Mouse (Mus musculus) midbrain, embryonic 14.5 days (tissue): ENCODE measurements around the gene Rasgrp1. TPM values are rescaled to one million over a fixed set of nuclear protein-coding genes. Genes with fewer than 3 reads are reported as not detected.

Experiments used
- ATAC-seq: fragments of 200-750 bp; cut with Nextera tagmentation; 2 replicates; pipeline ENCODE4 v1.8.0; 2017; ENCODE audit warnings: moderate number of reproducible peaks, moderate library complexity; ENCODE audit not compliant: low FRiP score, low TSS enrichment
- DNase-seq: peaks from one replicate; pipeline ENCODE4 v3.0.0-alpha.2; 2015
- H3K27ac ChIP-seq: fragments of 300-500 bp; sonication (generic); replicated peaks from 2 replicates; pipeline ENCODE4 v1.5.1; 2014; ENCODE audit warnings: mild to moderate bottlenecking, low read depth, low read length, moderate library complexity
- H3K27me3 ChIP-seq: fragments of 300-500 bp; sonication (generic); 2 replicates; pipeline ENCODE4 v1.6.1; 2014; ENCODE audit warnings: low read length, control low read depth, mixed read lengths; ENCODE audit not compliant: control insufficient read depth, insufficient read depth
- H3K36me3 ChIP-seq: fragments of 300-500 bp; sonication (generic); 2 replicates; pipeline ENCODE4 v1.6.1; 2014; ENCODE audit warnings: low read length, control low read depth; ENCODE audit not compliant: control insufficient read depth, insufficient read depth
- H3K4me1 ChIP-seq: fragments of 300-500 bp; sonication (generic); 2 replicates; pipeline ENCODE4 v1.6.1; 2014; ENCODE audit warnings: mild to moderate bottlenecking, antibody characterized with exemption, low read length, control low read depth; ENCODE audit not compliant: control insufficient read depth, insufficient read depth
- H3K4me2 ChIP-seq: fragments of 300-500 bp; sonication (generic); 2 replicates; pipeline ENCODE4 v1.6.1; 2014; ENCODE audit warnings: mild to moderate bottlenecking, low read length, moderate library complexity
- H3K4me3 ChIP-seq: fragments of 300-500 bp; sonication (generic); replicated peaks from 2 replicates; pipeline ENCODE4 v1.5.1; 2014; ENCODE audit warnings: low read depth, low read length
- H3K9ac ChIP-seq: fragments of 300-500 bp; sonication (generic); replicated peaks from 2 replicates; pipeline ENCODE4 v1.6.1; 2014; ENCODE audit warnings: mild to moderate bottlenecking, low read length, moderate library complexity
- H3K9me3 ChIP-seq: fragments of 300-500 bp; sonication (generic); 2 replicates; pipeline ENCODE4 v1.6.1; 2016; ENCODE audit warnings: low read length, control low read depth, mixed read lengths; ENCODE audit not compliant: control insufficient read depth
- WGBS: fragments of 180-500 bp; shearing (Covaris S2); extraction: QIAGEN DNeasy Blood & Tissue Kit; methylation state at CpG from one replicate; pipeline ENCODE4 v1.1.7; 2014; 5-methylcytosine and 5-hydroxymethylcytosine counted together
- polyA plus RNA-seq: library from polyadenylated mRNA; unstranded; fragments of >200 nt; fragmentation: Nextera tagmentation; extraction: Ambion mirVana; gene quantifications from 2 replicates; pipeline ENCODE4 v1.2.1, GENCODE M21; 2014

Rasgrp1 gene
- 1.7 and 1.8 TPM in 2 replicates for polyA plus RNA-seq

DNA sequence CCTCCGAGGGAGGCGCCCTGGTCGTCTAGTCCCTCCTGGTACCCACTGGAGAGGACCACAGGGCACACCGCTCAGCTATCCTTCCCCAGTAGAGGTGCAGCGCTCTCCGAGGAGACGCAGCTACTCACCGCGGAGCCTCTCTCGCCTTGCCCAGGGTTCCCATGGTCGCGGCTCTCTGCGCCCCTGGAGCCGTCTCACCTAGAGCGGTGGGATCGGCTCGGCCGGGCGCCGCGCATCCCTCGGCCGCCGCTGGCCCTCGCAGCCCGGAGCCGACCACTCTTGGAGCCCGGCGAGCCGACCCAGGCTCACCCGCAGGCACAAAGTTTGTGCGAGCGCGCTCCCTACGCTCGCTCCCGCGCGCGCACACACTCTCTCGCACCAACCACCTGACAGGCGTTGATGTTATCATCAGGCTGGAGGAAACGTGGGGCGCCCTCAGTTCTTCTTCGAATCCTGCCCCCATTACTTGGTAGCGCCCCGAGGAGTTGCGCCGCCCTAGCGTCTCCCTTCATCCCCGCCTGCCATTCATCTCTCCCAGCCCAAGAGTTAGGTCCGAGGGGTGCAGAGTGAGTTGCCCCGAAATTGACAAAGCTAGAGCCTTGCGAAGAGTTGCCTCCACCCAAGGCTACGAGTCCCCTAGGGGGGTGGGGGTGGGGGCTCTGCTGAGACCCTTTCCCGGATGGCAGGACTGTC is at the start of gene Rasgrp1:
Gene Rasgrp1 (minus strand): TSS at position 455 of the 693 bp plus-strand sequence.
- no peaks in the 10 kb centered on the region for H3K36me3 ChIP-seq
- DNase-seq (peak; percentile 62), ATAC-seq (peak; percentile 78)
- H3K9ac ChIP-seq, result peak within 1 kb of the TSS; percentile 40; the same call in 1 of the 2 replicates
- H3K27ac ChIP-seq, result no peak within 1 kb of the TSS
- peak within 1 kb of the TSS; percentile 94 for H3K4me2 ChIP-seq
- peak within 1 kb of the TSS; percentile 51 for H3K4me3 ChIP-seq
- no peaks in the 10 kb centered on the region for H3K9me3 ChIP-seq
- H3K27me3 ChIP-seq, result peaks cover 16% of the 10 kb centered on the region; the same call in 1 of the 2 replicates
- 1% methylated on average over 56 of the region's 56 CpGs for WGBS
- peaks cover 9% of the 10 kb centered on the region for H3K4me1 ChIP-seq

DNA sequence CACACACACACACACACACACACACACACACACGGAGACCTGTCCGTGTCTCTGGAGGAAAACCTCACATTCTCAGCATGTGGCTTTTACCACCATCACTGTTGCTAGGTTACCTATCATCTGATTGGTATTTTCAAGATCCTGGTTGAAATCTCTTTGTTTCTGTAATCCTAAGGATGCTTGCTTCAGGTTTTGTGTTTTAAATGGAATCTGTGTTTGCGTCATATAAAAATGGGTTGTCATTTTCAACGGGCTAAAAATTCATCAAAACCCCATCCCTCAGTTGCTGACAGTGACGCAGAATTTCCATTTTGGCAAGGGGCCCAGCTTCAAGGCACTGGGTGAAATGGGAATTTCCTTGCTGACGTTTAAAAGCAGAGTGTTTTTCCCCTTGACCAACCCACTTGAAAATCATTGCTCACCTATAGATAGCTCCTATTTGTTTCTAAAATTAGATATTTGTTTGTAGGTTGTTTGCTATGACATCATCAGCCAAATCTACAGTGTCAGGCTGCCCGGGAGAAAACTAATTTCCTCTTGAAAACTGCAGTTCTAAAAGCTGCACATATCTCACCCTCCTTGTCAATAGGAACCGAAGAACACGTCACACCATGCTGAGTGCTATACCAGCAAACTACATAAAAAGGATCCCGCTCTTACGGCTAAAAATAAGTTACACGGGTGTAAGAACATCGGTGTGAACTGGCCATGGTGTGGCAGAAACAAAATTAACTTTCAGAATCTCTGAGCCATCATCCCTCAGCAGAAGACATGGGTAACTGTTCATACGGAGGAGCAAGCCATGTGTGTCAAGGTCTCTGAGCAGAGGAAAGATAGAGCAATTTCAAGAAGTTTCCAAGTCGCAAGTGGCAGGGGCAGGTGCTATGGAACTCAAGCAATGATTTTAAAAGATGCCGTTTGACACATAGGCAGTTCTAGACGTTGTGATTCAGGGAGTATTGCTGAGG is 47.4 kb upstream of the Rasgrp1 start:
- Histone ChIP-seq H3K36me3 (no peaks in the 10 kb centered on the region), H3K4me1 (peaks cover 10% of the 10 kb centered on the region; the same call in 1 of the 2 replicates), H3K4me3 (no peak overlapping the region), H3K27me3 (no peaks in the 10 kb centered on the region), H3K27ac (peak overlapping the region; percentile 17; the same call in 1 of the 2 replicates), H3K9me3 (no peaks in the 10 kb centered on the region), H3K4me2 (no peak overlapping the region), H3K9ac (no peak overlapping the region)
- ATAC-seq (peak; percentile 40; the same call in 1 of the 2 replicates), DNase-seq (peak; percentile 71)
- 66% methylated on average over 17 of the region's 17 CpGs for WGBS

DNA sequence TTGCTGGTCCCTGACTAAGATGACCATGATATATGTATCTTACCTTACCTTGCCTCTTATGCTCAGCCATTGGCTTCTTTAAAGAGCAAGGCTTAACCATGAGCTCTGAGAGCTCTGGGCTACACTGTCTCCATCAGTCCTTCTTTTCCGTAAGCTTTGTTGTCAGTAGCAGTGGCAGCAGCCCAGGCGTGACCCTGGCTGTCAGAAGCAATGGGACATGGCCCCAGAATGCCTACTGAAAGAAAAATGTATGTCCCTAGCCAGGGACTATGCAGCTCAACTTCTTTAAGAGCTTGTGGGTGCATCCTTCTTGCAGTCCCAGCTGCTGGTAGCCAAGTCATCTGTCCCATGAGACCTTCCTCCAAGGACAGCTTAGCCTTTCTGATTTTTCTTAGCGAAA is 46.7 kb upstream of the Rasgrp1 start:
- H3K27ac ChIP-seq, result peak overlapping the region; percentile 17; the same call in 1 of the 2 replicates
- H3K27me3 ChIP-seq, result no peaks in the 10 kb centered on the region
- no peaks in the 10 kb centered on the region for H3K9me3 ChIP-seq
- 52% methylated on average over 3 of the region's 3 CpGs for WGBS
- H3K4me3 ChIP-seq, result no peak overlapping the region
- no peak for DNase-seq
- H3K9ac ChIP-seq, result no peak overlapping the region
- H3K4me1 ChIP-seq, result peaks cover 10% of the 10 kb centered on the region; the same call in 1 of the 2 replicates
- H3K36me3 ChIP-seq, result no peaks in the 10 kb centered on the region
- peak; percentile 31; the same call in 1 of the 2 replicates for ATAC-seq
- H3K4me2 ChIP-seq, result no peak overlapping the region

DNA sequence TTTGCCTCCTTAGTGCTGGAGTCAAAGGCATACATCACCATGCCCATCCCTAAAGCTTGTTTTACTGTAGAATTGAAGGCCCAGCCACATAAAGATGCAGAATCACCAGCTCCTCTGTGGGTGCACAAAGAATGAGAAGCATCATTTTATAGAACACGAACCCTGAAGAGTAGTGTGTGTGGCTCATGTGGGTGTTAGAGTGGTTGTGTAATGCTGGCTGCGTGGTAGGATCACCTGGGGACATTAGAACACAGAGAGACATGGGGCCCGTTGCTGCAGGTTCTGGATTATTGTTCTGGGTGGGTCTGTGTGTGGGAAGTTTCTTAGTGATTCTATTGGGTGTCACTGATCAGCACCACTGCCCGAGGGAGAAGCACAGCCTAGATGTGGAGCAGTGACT is 45.3 kb upstream of the Rasgrp1 start:
- Histone ChIP-seq H3K27me3 (no peaks in the 10 kb centered on the region), H3K4me3 (no peak overlapping the region), H3K4me1 (peaks cover 10% of the 10 kb centered on the region; the same call in 1 of the 2 replicates), H3K27ac (no peak overlapping the region), H3K9ac (no peak overlapping the region), H3K9me3 (no peaks in the 10 kb centered on the region), H3K36me3 (no peaks in the 10 kb centered on the region), H3K4me2 (no peak overlapping the region)
- DNase-seq, result no peak
- 92% methylated on average over 4 of the region's 4 CpGs for WGBS
- ATAC-seq, result no peak

DNA sequence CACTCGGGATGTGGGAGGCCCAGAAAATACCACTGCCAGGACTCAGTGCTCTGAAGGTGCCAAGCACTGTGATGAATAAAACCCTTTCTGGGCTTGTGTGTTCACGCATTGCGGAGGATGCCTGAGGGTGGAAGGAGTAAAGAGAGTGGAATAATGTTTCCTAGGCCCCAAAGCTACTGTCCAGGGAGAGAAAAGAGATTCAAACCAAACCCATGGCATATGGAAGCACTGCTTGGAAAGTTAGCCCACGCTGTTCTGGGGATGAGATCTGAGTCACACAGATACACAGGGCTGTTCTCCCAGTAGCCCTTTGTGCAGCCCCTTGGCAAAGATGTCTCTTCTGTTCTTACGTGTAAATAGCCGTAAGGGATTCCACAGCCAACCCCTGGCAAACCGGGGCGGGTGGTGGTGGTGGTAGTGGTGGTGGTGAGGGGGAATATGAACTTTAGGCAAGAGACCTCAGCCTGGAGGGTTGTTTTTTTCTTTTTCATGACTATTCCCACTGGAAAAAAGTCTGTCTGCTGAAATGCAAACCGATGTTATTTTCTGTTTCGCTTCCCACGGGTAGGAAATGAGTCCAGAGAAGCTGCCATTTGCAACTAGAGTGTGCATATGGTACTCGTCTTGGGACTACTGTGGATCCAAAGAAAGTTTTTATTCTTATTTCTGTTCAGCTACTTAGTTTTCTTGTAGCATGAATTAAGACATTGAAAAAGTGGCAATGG is 44.3 kb upstream of the Rasgrp1 start:
- no peak overlapping the region for H3K9ac ChIP-seq
- ATAC-seq (no peak), DNase-seq (no peak)
- no peaks in the 10 kb centered on the region for H3K36me3 ChIP-seq
- 92% methylated on average over 12 of the region's 12 CpGs for WGBS
- H3K27me3 ChIP-seq, result no peaks in the 10 kb centered on the region
- H3K27ac ChIP-seq, result no peak overlapping the region
- no peak overlapping the region for H3K4me2 ChIP-seq
- H3K9me3 ChIP-seq, result no peaks in the 10 kb centered on the region
- peaks cover 10% of the 10 kb centered on the region; the same call in 1 of the 2 replicates for H3K4me1 ChIP-seq
- H3K4me3 ChIP-seq, result no peak overlapping the region

DNA sequence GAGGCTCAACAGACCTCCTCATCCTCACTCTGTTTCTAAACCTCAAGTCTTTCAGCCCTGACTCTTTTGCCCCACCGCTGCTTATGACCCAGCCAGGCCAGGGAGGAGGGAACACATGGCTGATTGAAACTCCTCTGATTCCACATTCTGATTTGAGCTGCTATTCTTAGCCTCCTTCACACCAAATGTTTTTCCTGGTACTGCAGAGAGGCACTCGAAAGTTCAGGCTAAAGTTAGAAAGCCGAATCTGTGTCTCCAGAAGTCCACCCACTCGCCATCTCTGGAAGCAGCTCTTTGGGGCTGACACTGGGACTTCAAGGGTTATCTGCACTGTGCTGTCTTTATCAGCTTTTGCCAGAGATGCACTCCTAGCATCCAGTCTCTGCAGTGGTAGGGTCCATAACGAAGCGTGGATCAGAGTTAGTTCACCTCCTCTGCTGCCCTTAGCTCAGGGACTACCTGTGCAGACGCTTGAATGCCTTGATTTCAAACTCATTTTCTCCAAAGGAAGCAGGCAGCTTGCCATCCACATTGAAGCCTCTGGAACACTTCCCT is 43.3 kb upstream of the Rasgrp1 start:
- no peaks in the 10 kb centered on the region for H3K36me3 ChIP-seq
- H3K9me3 ChIP-seq, result no peaks in the 10 kb centered on the region
- ATAC-seq (no peak), DNase-seq (no peak)
- H3K4me1 ChIP-seq, result peaks cover 10% of the 10 kb centered on the region; the same call in 1 of the 2 replicates
- no peaks in the 10 kb centered on the region for H3K27me3 ChIP-seq
- WGBS, result 83% methylated on average over 7 of the region's 7 CpGs
- H3K9ac ChIP-seq, result no peak overlapping the region
- no peak overlapping the region for H3K27ac ChIP-seq
- no peak overlapping the region for H3K4me3 ChIP-seq
- H3K4me2 ChIP-seq, result no peak overlapping the region

DNA sequence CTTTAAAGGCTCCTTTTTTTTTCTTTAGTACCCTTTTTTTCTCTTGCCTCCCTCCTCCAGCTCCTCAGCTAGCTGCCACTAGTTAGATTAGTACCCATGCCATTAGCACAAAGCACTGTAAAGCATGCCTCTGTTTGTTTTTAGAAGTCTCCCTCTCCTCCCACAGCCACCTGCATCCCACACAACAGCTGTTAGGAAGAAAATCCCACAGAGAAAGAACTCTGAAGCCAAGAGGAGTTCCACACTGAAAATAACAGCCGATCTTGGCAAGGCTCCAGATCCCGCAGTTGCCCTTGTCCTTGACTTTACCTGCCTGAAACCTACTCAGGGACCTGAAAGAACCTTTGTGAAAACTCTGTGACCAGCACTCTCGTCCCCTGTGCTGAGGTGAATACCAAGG is 38.5 kb upstream of the Rasgrp1 start:
- Histone ChIP-seq H3K9me3 (no peaks in the 10 kb centered on the region), H3K9ac (no peak overlapping the region), H3K27me3 (no peaks in the 10 kb centered on the region), H3K36me3 (no peaks in the 10 kb centered on the region), H3K27ac (no peak overlapping the region), H3K4me1 (no peaks in the 10 kb centered on the region), H3K4me3 (no peak overlapping the region), H3K4me2 (no peak overlapping the region)
- no peak for ATAC-seq
- 77% methylated on average over 3 of the region's 3 CpGs for WGBS
- DNase-seq, result no peak

DNA sequence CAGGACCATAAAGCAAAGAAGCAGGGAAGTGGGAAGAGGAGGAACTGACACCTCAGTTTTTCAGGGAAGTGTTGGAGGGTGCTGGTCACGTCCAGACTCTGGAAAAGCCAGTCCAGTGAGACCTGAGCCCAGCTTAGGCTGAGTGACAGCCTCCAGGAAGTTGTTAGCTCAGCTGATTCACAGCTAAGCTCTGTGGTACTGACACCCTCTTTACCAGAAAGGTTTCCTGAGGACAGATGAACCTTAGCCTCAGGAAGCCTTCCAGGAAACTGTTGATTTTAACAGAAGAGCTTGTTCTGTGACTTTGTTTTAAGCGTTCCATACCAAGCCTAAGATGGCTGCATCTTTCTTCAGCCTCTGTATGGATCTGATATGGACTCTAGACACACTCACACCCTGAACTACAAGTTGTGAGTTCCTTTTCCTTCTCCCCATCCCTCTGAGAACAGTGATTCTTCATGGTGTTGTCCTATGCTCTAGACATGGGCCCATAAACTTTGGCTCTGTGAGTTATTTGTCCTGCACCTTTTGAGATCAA is 31.6 kb upstream of the Rasgrp1 start:
- Histone ChIP-seq H3K27me3 (no peaks in the 10 kb centered on the region), H3K9ac (no peak overlapping the region), H3K36me3 (no peaks in the 10 kb centered on the region), H3K4me1 (no peaks in the 10 kb centered on the region), H3K4me3 (no peak overlapping the region), H3K27ac (no peak overlapping the region), H3K4me2 (no peak overlapping the region), H3K9me3 (no peaks in the 10 kb centered on the region)
- 83% methylated on average over 2 of the region's 2 CpGs for WGBS
- DNase-seq (no peak), ATAC-seq (no peak)
